Mouse (Mus musculus): ENCODE data around the gene Tmem86a.

DNA sequence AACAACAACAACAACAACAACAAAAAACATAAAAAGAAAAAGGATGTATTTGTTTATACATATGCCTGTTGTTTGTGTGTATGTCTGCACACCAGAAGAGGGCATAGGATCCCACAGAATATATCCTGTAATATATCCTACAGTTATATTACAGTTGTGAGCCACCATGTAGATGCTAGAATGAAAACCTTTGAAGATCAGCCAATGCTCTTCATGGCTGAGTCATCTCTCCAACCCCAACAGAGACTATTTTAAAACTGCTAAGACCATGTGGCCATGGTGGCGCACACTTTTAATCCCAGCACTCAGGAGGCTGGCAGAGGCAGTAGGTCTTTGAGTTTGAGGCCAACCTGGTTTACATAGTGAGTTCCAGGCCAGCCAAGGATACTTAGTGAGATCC is 22.9 kb upstream of the Tmem86a start:
- TF ChIP-seq CTCF (IDR thresholded peaks at IDR 0.05; ENCODE audit: extremely low read depth, insufficient read depth, insufficient read length, insufficient replicate concordance), result no peak
- no peak for TF ChIP-seq POLR2A (IDR thresholded peaks at IDR 0.05; ENCODE audit: low read depth, low read length)

All from spleen, adult 2 months (tissue).